Mouse (Mus musculus) G1E (cell line): ENCODE measurements at regions not wholly inside any gene's neighbourhood (a gene's known extent, or its start where the extent isn't known, plus 50 kb on each side); places are given as distances from the start of the nearest gene placed in this dataset.

Source experiments
- CTCF ChIP-seq: IDR thresholded peaks from 2 replicates; pipeline ENCODE4 v1.5.1; 2012; ENCODE audit warnings: low read depth, low read length, inconsistent platforms, mixed read lengths
- GATA1 ChIP-seq: IDR thresholded peaks from 2 replicates; pipeline ENCODE4 v1.6.1; 2012; ENCODE audit warnings: borderline replicate concordance, low read length, inconsistent platforms, mixed read lengths
- POLR2AphosphoS5 ChIP-seq: IDR thresholded peaks from 2 replicates; pipeline ENCODE4 v1.6.1; 2012; ENCODE audit warnings: low read depth, low read length, inconsistent platforms; ENCODE audit not compliant: insufficient replicate concordance

DNA sequence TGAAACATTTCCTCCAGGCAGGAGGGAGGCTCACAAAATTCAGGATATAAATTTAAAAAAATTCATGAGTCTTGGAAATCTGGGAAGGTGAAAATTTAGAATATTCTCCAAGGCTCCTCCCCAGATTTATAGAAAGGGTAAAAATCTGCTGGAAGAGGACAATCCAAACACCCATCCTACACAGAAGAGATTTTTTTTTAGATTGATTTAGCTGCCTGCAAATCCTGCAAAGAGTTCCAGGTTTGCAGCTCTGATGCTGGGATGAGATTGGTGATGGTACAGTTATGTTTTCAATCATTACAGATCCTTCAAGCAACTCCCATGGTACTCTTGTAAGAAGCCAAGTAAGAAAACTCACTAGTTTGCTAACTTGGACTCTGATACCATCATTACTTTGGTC, 127.8 kb downstream of the Otor start:
- TF ChIP-seq CTCF: no peak
- no peak for TF ChIP-seq GATA1
- no peak for TF ChIP-seq POLR2AphosphoS5
